Mouse (Mus musculus): ENCODE results near the gene Abca7.
"Not testable (repeated sequence)": the region's sequence is repeated elsewhere in the genome, so short reads cannot be mapped to it uniquely, and the experiment has no call there.

Abca7 gene

DNA sequence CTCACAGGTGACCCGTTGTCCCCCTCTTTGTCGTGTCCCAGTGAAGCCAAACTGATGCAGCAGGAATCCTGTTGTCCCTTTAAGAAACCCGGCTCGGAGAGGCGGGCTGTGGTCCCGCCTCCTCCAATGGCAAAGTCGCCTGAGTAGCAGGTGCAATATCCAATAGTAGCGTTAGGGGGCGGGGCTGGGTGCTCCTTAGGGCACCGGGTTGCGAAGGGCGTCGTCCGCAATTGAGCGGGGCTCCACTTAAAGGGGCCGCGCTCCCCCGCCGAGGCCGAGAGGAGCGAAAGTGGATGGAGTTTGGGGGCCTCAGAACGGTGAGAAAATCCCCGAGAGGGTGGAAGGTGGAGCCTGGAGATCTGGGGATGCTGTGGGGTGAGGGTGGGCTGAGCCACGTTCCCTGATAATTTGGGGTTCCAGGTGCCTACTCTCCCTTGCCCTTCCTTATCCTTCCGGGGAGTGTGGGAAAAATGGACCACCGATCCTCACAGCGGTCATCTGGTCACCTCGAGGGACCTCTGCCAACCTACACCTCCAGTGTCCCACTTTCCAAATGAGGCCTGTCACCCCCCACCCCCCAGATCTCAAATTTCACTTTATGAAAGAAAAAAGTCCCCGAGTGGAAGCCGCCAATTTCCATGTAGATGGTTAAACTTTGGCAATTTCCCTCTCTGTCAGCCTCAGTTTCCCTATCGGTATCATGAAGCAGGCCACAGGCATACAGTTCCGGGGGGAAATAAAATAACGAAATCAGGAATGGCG, at the start of gene Abca7:
TSS of gene Abca7 (plus strand) at position 223 of the 762 bp plus-strand sequence.
- peak; percentile 97 to 99 for DNase-seq

DNA sequence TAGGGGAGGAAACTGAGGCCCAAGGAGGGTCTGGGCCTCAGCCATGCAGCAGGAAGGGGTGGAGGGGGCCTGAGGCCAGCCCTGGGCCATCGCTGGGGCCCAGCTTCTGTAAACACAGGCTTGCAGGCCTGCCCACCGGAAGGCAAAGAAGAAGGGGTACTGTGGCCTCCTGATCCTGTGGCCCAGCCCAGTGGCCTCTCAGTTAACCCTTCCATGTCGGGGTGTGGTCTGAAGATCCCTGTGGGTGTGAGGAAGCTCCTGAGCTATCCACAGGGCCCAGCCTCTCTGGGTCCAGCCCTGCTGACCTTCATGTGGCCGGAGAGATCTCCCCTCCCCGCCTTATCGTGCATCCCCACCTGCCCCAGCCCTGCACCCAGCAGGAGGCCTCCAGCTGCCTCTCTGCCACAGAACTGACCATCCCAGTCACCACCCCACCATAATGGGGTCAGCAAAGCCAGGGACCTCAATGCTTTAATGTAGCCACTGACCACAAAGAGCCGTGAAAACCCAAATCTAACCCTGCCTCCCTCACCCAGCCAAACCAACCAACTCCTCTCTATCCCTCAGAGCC, 49.5 kb upstream of the Abca7 start:
- no peak for DNase-seq

DNA sequence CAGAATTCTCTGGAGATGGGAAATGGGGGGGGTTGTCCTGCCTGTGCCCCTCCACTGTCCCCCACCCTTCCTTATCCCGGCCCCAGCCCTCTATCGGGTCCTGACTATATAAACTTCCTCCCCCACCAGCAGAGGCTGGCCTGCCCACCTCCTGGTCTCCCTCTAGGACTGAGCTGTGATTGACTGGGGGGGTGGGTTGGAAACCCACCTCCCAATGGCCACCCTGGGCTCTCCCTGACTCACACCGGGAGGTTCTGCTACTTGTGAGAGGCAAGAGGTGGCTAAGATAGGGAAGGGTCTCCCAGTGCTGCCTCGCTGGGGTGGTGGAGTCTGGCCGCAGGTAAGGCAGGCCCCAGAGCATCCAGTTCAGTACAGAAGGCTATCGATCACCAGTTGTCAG, 48.8 kb upstream of the Abca7 start:
- no peak for DNase-seq

DNA sequence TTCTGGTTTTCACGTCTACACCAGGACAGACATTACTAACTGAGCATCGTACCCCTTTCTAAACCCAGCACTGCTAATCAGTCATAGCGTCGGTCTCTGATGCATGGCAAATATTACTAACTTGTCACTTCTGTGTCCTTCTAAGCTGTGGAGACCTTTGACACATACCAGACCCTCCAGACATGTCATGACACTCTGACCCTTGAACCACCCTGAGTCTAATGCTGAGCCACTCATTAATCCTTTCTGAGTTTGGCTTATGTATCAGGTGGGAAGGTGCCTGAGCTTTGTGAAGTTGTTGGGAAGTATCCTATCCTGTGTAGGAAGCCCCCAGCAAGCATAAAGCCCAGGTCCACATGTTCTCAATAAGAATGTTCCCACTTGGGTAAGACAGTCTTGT, 46.4 kb upstream of the Abca7 start:
- DNase-seq: peak in 1 of 2 experiments; percentile 51

DNA sequence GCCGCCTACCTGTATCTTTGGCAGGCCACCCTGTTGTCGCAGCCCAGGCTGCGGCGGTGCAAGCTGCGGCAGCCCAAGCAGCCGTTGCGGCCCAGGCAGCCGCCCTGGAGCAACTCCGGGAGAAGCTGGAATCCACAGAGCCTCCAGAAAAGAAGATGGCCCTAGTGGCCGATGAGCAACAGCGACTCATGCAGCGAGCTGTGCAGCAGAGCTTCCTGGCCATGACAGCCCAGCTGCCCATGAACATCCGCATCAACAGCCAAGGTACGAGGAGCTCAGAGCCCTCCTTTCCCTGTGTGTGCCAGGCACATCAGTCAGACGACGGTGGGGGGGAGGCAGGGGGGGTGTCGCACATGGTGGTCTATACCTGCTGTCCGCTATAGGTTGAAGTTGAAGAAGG, 45.6 kb upstream of the Abca7 start:
- no peak for DNase-seq

DNA sequence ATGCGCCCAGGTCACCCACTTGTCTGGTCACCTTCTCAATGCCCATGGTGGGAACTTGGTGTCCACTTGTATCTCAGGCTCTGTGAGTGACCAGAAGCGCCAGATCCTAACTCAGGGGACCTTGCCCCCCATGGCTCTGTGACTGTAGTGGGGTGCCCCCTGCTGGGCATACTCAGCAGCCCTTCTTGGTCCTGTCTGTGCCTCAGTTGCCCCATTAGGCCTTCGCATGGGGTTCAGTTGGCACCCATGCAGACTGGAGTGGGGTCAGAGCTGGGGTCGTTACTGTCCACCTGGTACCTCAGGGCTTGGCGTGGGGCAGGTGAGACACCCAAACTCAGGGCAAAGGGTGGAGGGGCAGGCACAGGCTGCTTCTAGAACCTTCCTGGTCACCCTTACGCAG, 42.3 kb upstream of the Abca7 start:
- DNase-seq: peak; percentile 54 to 85

DNA sequence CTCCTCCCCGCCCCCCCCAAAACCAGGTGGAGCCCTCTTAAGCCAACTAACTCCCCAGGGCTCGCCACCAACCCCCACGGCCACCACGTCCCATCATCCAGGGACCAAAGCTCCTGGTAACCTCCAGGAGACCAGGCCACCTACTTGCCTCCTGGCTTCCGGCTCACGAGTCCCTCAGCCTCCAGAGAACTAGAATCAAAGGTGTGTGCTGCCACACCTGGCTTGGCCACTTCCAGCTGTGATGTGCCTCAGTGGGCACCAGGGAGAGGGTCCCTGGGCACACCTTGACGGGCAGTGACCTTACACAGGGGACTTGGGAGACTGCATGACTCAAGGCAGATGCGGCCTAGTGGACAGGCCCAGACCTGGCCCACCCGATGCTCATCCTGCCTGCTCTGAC, 40.6 kb upstream of the Abca7 start:
- DNase-seq: no peak

DNA sequence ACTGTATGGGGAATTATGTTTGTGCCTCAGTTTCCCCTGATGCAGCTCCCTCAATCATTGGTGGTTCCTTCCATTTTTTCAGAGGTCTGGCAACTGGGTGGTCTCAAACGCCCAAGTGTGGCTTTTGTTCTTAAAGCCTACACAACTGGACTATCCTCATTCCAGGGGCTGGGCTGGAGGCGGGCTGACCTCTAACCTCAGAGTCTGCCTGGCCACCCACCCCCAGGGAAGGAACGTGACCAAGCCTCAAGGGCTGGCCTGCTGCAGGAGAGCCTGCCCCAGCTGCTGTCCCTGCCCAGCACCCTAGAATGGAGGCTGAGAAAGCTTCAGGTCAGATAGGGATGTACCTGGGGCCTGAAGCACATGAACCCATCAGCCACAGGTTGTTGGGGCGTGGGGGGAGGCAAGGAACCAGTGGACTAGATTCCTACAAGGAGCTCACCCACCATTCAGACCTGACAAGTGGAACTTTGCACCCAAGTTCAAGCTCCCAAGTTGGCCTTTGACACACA, 39.6 kb upstream of the Abca7 start:
- DNase-seq: no peak

DNA sequence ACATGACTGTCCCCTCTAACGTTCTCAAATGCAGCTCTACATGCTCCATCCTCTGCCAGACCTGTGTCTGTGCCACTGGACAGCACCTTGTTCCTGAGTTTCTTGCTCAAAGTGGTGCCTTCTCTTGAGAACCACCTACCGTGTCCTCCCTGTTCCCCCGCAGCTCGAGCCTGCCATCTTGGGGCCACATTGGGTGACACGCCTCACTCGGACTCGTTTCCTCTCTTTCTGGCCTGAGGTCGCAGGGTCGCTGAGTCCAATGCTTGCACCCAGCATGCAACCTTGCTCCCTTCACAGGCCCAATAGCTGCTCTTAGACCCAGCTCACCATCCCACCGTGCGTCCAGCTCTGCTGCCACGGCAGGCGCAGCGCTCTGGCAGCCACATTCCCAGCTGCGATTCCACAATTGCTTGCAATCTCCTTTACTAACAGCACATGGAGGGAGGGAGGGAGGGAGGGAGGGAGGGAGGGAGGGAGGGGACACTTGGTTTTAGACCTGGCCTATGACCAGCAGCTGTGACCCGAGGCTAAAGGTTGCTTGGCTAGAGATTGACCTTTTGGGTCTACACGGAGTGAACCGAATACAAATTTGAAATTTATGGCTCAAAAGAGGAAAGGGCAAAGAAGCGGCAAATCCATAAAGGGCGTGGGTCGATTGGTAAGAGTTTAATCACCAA, 38.0 kb upstream of the Abca7 start:
- DNase-seq: peak; percentile 90 to 94

DNA sequence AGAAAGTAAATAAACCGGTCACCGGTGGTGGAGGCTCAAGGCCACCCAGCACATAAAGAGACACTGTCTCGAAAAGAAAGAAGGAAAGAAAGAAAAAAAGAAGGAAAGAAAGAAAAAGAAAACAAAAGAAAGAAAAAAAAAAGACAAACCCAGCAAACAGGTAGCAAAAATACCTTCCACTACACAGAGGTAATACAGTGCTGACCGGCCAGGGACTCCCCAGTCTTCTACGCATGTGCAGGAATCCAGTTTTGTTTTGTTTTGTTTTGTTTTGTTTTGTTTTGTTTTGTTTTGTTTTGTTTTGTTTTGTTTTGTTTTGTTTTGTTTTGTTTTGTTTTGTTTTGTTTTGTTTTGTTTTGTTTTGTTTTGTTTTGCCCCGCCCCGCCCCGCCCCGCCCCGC, 36.9 kb upstream of the Abca7 start:
- DNase-seq: not testable (repeated sequence)

DNA sequence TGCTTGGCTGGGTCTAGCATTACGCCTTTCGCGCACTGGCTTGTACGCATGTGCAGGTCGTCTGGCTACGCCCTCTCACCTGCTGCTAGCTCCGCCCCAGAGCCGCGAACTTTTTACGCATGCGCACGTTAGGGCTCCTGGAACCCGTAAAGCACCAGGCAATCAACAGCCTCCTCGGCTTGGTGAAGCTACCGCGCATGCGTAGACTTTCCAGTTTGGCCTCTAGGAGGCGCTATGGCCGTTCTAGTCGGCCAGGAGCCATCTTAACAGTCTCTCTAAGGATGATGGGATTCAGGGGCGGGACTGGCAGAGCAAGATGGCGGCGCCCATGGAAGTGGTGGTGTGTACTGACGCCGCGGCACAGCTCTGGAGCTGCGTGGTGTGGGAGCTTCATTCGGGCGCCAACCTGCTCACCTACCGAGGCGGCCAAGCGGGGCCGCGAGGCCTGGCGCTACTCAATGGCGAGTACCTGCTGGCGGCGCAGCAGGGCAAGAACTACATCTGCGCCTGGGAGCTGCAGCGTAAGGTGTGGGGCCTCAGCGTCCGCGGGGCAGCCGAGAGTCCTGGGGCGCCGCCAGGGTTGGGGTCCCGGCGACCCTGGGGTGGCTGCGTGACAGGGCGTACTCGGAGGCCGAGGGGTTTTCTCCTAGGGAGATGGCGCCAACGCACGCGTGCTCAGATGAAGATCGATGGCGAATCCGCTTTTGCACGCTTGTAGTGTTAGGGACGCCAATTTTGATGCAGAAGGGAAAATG, 36.3 kb upstream of the Abca7 start, which contains the start of gene Wdr18:
TSS of gene Wdr18 (plus strand) at position 306 of the 755 bp plus-strand sequence.
- DNase-seq: peak; percentile 99

DNA sequence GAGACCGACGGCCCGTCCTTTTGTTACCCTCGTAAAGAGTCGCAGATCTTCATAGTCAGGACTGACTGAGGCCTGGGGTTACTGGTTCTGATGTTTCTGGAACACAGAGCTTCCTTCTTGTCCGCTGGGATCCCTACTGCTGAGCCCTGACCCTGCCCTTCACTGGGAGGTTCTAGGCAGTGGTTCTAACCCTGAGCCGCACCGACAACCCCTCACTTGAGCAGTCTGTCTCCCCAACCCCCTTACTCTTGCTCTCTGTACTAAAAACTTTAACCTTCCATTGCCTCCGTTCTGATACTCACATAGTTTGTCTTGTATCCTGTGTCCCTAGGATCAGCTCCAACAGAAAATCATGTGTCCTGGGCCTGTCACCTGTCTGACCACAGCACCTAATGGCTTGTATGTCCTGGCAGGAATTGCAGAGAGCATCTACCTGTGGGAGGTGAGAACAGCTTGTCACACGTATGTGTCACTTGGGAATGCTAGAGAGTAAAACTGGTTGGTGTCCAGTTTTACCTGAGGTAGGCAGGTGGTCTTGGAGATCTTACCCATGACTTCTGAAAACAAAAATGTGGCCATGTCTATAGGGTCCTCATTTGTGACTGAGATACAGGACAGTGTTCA, 35.5 kb upstream of the Abca7 start:
- DNase-seq: no peak

DNA sequence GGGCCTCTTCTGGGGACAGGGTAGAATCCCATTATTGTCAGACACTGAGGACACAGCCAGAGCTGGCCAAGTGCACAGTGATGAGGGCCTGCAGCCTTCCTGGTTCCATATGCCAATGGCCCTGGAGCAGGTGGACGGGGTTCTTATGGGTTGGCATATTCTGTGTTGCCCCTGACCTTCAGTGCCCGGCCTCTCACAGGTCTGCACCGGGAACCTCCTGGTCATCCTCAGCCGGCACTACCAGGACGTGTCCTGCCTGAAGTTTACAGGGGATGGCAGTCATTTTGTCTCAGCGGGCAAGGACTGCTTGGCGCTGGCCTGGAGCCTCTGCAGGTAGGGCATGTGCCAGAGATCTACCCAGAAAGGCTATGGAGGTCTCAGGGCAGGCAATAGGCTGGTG, 31.6 kb upstream of the Abca7 start:
- no peak for DNase-seq

DNA sequence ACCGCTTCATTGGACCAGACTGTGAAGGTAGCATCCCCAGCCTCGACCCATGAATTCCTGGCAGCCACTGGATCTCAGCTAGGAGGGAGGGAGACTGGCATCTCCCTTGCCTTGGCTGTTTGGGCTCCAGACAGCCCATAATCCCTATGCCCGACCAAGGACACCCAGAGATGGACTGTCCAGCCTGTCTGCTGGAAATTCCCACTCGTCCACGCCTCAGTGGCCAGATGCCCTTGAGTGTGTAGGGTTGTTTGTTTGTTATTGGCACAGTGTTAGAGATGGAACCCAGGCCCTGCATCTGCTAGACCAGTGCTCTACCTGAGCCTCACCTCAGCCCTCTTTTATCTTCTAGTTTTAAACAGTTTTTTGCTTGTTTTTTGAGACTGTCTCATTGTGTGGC, 31.0 kb upstream of the Abca7 start:
- DNase-seq: no peak

DNA sequence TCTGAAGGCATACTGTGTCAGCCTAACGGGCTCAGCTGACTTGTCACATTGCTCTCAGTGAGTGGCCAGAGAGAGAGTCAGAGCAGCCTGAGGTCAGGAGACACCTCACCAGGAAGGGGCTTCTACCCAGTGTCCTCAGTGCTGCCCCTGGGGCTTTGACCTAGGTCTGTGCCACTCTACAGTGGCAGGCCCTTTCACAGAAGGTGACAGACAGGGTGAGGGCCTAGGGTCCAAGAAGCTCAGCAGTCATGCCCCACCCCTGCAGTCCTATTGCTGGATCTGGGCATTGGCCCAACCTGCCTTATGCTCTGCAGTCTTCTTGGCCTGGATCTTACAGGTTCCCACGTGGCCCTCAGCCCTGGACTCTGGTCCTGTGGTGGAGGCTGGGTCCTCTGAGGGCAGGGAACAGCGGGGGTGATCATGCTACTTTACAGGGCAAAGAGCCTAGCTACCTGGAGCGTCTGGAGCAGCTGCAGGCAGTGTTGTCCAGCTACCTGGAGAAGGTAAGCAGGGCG, 29.4 kb upstream of the Abca7 start:
- DNase-seq: peak; percentile 89 to 94

DNA sequence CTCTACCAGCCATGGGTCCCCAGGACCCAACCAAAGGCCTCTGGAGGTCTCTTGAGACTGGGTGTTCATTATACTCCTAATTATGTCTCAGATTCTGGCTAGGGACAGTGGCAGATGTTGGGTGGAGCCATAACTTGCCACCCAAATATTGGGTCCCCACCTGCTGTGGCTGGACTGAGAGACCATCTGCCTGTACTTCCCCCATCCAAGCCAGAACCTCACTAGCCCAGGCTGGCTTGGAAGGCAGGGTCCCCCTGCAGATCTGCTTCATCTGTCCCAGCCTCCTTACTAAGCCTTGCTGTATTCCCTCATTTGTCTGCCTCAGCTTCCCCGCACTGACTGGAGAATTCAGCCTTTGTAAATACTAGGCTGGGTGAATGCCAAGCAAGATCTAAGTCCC, 28.1 kb upstream of the Abca7 start:
- no peak for DNase-seq

DNA sequence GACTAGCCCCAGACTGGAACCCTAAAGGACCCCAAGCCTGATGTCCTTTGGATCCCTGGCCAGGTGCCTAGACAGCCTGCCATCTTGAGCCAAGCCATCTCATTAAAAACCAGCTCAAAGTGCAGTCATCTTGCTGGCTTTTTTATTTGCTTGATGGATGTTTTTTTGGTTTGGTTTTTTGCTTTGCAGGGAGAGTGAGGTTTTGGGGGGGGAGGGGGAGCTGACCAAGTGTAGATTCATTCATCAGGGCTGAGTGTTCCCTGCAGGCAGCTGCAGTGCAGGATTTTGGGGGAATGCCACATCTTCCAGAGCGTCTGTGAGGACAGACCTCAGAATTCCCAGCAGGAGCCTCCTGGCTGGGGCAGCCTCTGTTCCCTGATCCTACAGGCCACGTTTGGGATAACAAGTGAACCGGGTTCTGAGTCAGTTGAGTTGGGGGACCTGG, 27.1 kb upstream of the Abca7 start:
- DNase-seq: peak; percentile 63 to 83

DNA sequence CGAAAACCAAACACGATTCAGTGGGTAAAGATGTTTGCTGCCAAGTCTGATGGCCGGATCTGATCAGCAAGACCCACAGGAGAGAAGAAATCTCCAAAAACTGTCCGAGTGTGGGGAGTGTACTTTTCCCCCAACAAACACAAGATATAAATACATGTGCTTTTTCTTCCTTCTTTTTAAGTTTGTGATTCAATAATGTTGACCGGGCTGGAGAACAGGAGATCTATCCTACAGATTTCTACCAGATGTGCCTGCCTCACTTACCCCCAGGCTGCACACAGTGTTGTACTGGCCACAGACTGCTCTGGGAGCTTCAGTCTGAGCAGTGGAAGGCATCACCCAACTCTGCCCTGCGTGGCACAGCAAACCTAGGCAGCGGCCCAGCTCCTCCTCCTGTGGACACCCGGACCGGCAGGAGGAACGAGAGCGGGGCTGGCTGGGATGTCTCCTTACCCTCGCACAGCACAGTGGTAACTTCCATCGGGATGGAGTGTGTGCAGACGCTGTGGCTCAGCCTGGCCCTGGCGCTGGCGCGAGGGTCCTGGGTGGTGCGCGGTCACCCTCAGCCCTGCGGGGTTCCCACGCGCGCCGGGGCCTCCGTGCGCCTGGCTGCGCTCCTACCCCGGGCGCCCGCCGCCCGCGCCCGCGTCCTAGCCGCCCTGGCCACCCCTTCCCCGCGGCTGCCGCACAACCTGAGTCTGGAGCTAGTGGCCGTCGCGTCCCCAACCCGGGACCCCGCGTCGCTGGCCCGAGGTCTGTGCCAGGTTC, 25.7 kb upstream of the Abca7 start, which contains the start of gene Grin3b:
TSS of gene Grin3b (plus strand) at position 301 of the 768 bp plus-strand sequence.
- DNase-seq: peak in 1 of 2 experiments; percentile 48

DNA sequence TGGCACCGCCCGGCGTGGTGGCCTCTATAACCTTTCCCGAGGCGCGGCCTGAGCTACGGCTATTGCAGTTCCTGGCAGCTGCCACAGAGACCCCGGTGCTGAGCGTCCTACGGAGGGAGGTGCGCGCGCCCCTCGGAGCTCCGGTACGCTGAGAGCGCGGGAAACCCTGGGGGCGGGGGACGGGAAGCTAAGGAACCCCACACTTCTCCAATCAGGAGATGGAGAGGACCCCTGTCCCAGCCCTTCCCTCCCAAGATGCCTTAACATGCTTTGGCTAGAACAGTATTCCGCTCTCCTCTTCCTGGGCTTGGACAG, 25.2 kb upstream of the Abca7 start:
- DNase-seq: peak in 1 of 2 experiments; percentile 28

DNA sequence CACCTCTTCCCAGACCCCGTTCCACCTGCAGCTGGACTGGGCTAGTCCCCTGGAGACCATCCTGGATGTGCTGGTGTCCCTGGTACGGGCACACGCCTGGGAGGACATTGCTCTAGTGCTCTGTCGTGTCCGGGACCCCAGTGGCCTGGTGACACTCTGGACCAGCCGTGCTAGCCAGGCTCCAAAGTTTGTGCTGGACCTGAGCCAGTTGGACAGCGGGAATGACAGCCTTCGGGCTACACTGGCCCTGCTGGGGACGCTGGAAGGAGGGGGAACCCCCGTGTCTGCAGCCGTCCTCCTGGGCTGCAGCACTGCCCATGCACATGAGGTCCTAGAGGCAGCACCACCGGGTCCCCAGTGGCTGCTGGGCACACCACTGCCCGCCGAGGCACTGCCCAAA, 23.5 kb upstream of the Abca7 start:
- DNase-seq: peak; percentile 59 to 77

DNA sequence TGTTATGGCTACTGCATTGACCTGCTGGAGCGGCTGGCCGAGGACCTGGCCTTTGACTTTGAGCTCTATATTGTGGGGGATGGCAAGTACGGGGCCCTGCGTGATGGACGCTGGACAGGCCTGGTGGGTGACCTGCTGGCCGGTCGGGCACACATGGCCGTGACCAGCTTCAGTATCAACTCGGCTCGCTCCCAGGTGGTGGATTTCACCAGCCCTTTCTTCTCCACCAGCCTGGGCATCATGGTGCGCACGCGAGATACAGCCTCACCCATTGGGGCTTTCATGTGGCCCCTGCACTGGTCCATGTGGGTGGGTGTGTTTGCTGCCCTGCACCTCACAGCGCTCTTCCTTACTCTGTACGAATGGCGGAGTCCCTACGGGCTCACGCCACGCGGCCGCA, 22.2 kb upstream of the Abca7 start:
- no peak for DNase-seq
